Mouse (Mus musculus) CH12.LX (cell line): ENCODE data around the gene Crtc3.

Source experiments
- CHD2 ChIP-seq: IDR thresholded peaks from 2 replicates; pipeline ENCODE4 v1.6.1; 2011; ENCODE audit warnings: low read length, improper control_type of control experiment
- CTCF ChIP-seq, 2 experiments: IDR thresholded peaks in 1 of 2; conservative IDR thresholded peaks in 1 of 2; 2 replicates each; pipeline ENCODE4 v1.5.1; 2011 to 2012; ENCODE audit warnings: low read depth in 2 of 2, low read length in 2 of 2, improper control_type of control experiment in 1 of 2, inconsistent platforms in 1 of 2, mild to moderate bottlenecking in 1 of 2, moderate library complexity in 1 of 2
- GABPA ChIP-seq: IDR thresholded peaks from 2 replicates; pipeline ENCODE4 v1.6.1; 2012; ENCODE audit warnings: low read depth, low read length, improper control_type of control experiment, inconsistent platforms; ENCODE audit not compliant: insufficient replicate concordance
- KAT2A ChIP-seq: IDR thresholded peaks from 2 replicates; pipeline ENCODE4 v1.6.1; 2012; ENCODE audit warnings: low read length, improper control_type of control experiment, inconsistent platforms; ENCODE audit not compliant: insufficient replicate concordance
- MAFK ChIP-seq: IDR thresholded peaks from 2 replicates; pipeline ENCODE4 v1.6.1; 2011; ENCODE audit warnings: low read length, improper control_type of control experiment; ENCODE audit not compliant: insufficient replicate concordance
- MEF2A ChIP-seq: IDR thresholded peaks from 2 replicates; pipeline ENCODE4 v1.6.1; 2014; ENCODE audit warnings: low read depth, mild to moderate bottlenecking, inconsistent platforms, low read length, improper control_type of control experiment, borderline replicate concordance
- MXI1 ChIP-seq: IDR thresholded peaks from 2 replicates; pipeline ENCODE4 v1.6.1; 2011; ENCODE audit warnings: mild to moderate bottlenecking, low read depth, low read length, improper control_type of control experiment
- NRF1 ChIP-seq: IDR thresholded peaks from 2 replicates; pipeline ENCODE4 v1.6.1; 2014; ENCODE audit warnings: low read depth, mild to moderate bottlenecking, inconsistent platforms, low read length, improper control_type of control experiment, moderate library complexity
- POLR2A ChIP-seq: IDR thresholded peaks from 2 replicates; pipeline ENCODE4 v1.6.1; 2011; ENCODE audit warnings: low read depth, mild to moderate bottlenecking, improper control_type of control experiment, low read length
- USF1 ChIP-seq: IDR thresholded peaks from 2 replicates; pipeline ENCODE4 v1.6.1; 2014; ENCODE audit warnings: low read depth, mild to moderate bottlenecking, inconsistent platforms, low read length, improper control_type of control experiment
- ZMIZ1 ChIP-seq: IDR thresholded peaks from 2 replicates; pipeline ENCODE4 v1.6.1; 2012; ENCODE audit warnings: low read depth, mild to moderate bottlenecking, inconsistent platforms, low read length, improper control_type of control experiment
- ZNF384 ChIP-seq: IDR thresholded peaks from 2 replicates; pipeline ENCODE4 v1.6.1; 2012; ENCODE audit warnings: low read depth, low read length, improper control_type of control experiment, inconsistent platforms

- TF ChIP-seq CTCF (conservative IDR thresholded peaks at IDR 0.05 in 1 of 2, IDR thresholded peaks at IDR 0.05 in 1 of 2; ENCODE audit: low read depth in 2 of 2, low read length in 2 of 2) (no peak), POLR2A (no peak), MAFK (no peak), KAT2A (no peak), USF1 (no peak), ZNF384 (no peak), ZMIZ1 (no peak), MEF2A (peak; percentile 72), NRF1 (no peak), GABPA (no peak), CHD2 (no peak), MXI1 (no peak)
Measured at GRCm38 (mm10) chr7:80642976-80643666, 45.6 kb downstream of the Crtc3 start.
